In genomic region chr17:50762231-50762630, GRCm38 (mm10) we compare ENCODE assay signal across 26 mouse cellular contexts.
DNase-seq lines count a peak whose midpoint lies in the region; ATAC-seq lines count a peak whose summit lies in the region.
"Had no signal": no experiment of that assay in that cellular context is flagged by ENCODE, and none has a peak within 500 bp of the region (broad histone marks: within the 10 kb centered on the region; RNA-seq: fewer than 3 reads in every experiment).

No protein-coding gene starts in this region.

- peak; percentile 44 for DNase-seq in cerebellum, adult 9-10 months
- no peak for DNase-seq in cerebellum, adult 11-12 months
- DNase-seq in left cerebral cortex, postnatal 4 days: peak; percentile 28
- DNase-seq in left cerebral cortex, postnatal 14 days (ENCODE audit: low spot score in 2 of 2): no peak
- peak; percentile 9 for DNase-seq in ZHBTc4 (ENCODE audit: low read depth, low spot score)
- peak; percentile 63 to 68 for DNase-seq in cerebellum, postnatal 14 days
- DNase-seq in kidney, adult 18-20 months: no peak
- DNase-seq in liver, embryonic 11.5 days (ENCODE audit: low spot score): no peak
- DNase-seq: adrenal gland, adult 2 months; embryo, embryonic 11 days; gastrocnemius, postnatal 36 days; kidney, adult 9 months; kidney, postnatal 14 days; lung, postnatal 4 days; midbrain, embryonic 14.5 days; thymus, postnatal 25 days had no signal

- WGBS in liver, embryonic 11.5 days: 80% methylated on average over 5 of the region's 5 CpGs

- no peak overlapping the region for H3K27ac ChIP-seq in liver, embryonic 11.5 days (ENCODE audit: low read depth, low read length)
- H3K27ac ChIP-seq: embryonic facial prominence, embryonic 13.5 days; forebrain, embryonic 12.5 days; hindbrain, embryonic 15.5 days; limb, embryonic 13.5 days; liver, embryonic 14.5 days; stomach, embryonic 15.5 days had no signal

- H3K4me1 ChIP-seq in liver, embryonic 11.5 days (replicated peaks; ENCODE audit: control insufficient read depth, insufficient read depth, low read length): 0 out of 2 replicates have a peak, but pooled peaks cover 5% of the 10 kb centered on the region
- H3K4me1 ChIP-seq: embryonic facial prominence, embryonic 13.5 days; hindbrain, embryonic 15.5 days; limb, embryonic 13.5 days; lung, embryonic 15.5 days; stomach, embryonic 15.5 days had no signal

- H3K4me2 ChIP-seq in liver, embryonic 11.5 days: no peak overlapping the region
- H3K4me2 ChIP-seq: embryonic facial prominence, embryonic 13.5 days; forebrain, embryonic 12.5 days; heart, embryonic 15.5 days; hindbrain, embryonic 15.5 days; limb, embryonic 13.5 days; lung, embryonic 15.5 days; stomach, embryonic 15.5 days had no signal

- intact Hi-C loops in left cerebral cortex, postnatal 4 days (cut with DNase I): no loop called here
- intact Hi-C loops in left cerebral cortex, postnatal 14 days (cut with DNase I): loop anchor here (5.0 to 10.0 kb wide), 3 partner anchors 110 to 347 kb away; no protein-coding TSS in a partner anchor

- no peaks in the 10 kb centered on the region for H3K36me3 ChIP-seq in liver, embryonic 11.5 days (ENCODE audit: control insufficient read depth, insufficient read depth, low read length)
- H3K36me3 ChIP-seq: embryonic facial prominence, embryonic 13.5 days; forebrain, embryonic 12.5 days; heart, embryonic 15.5 days; hindbrain, embryonic 15.5 days; limb, embryonic 13.5 days; lung, embryonic 15.5 days; stomach, embryonic 15.5 days had no signal

- H3K27me3 ChIP-seq in liver, embryonic 11.5 days (replicated peaks; ENCODE audit: control insufficient read depth, insufficient read depth, low read length): no peaks in the 10 kb centered on the region
- H3K27me3 ChIP-seq: embryonic facial prominence, embryonic 13.5 days; forebrain, embryonic 12.5 days; heart, embryonic 15.5 days; hindbrain, embryonic 15.5 days; limb, embryonic 13.5 days; lung, embryonic 15.5 days; Patski; stomach, embryonic 15.5 days had no signal

- H3K9me3 ChIP-seq in liver, embryonic 11.5 days (ENCODE audit: control insufficient read depth, low read length): no peaks in the 10 kb centered on the region
- H3K9me3 ChIP-seq: embryonic facial prominence, embryonic 13.5 days; forebrain, embryonic 12.5 days; heart, embryonic 15.5 days; hindbrain, embryonic 15.5 days; limb, embryonic 13.5 days; lung, embryonic 15.5 days; stomach, embryonic 15.5 days had no signal

- no peak overlapping the region for H3K4me3 ChIP-seq in liver, embryonic 11.5 days (ENCODE audit: low read depth, low read length)
- H3K4me3 ChIP-seq: embryonic facial prominence, embryonic 13.5 days; erythroblast, embryonic 14.5 days; forebrain, embryonic 12.5 days; heart, embryonic 15.5 days; hindbrain, embryonic 15.5 days; limb, embryonic 13.5 days; lung, embryonic 15.5 days; stomach, embryonic 15.5 days had no signal

- no peak overlapping the region for H3K9ac ChIP-seq in liver, embryonic 11.5 days (ENCODE audit: low read depth, low read length)
- H3K9ac ChIP-seq: embryonic facial prominence, embryonic 13.5 days; forebrain, embryonic 12.5 days; heart, embryonic 15.5 days; hindbrain, embryonic 15.5 days; limb, embryonic 13.5 days; liver, embryonic 14.5 days; lung, embryonic 15.5 days; stomach, embryonic 15.5 days had no signal

- no peak for ATAC-seq in liver, embryonic 11.5 days (replicated peaks; ENCODE audit: low FRiP score)

Comparison
In these comparisons a context has a peak if more than half of its experiments do, and no peak if none do; other contexts are left out.
1. DNase-seq: peak in cerebellum, adult 9-10 months (single experiment), left cerebral cortex, postnatal 4 days (single experiment), ZHBTc4 (single experiment) and cerebellum, postnatal 14 days (2 of 2); none in cerebellum, adult 11-12 months (single experiment), left cerebral cortex, postnatal 14 days (0 of 2), kidney, adult 18-20 months (single experiment) and liver, embryonic 11.5 days (single experiment).